Mouse (Mus musculus) gastrocnemius, adult 2 months (tissue): ENCODE data around the gene Fam213a. TPM values are rescaled to one million over a fixed set of nuclear protein-coding genes. Genes with fewer than 3 reads are reported as not detected.

Source experiments
- DNase-seq: peaks from one replicate; pipeline ENCODE4 v3.0.0; 2022
- H3K27ac ChIP-seq: fragments of 200-600 bp; 2 replicates; pipeline ENCODE4 v1.8.1; 2022; ENCODE audit warnings: mild to moderate bottlenecking
- H3K4me3 ChIP-seq: fragments of 200-600 bp; 2 replicates; pipeline ENCODE4 v1.8.1; 2022; ENCODE audit warnings: mild to moderate bottlenecking, moderate library complexity
- CTCF ChIP-seq: fragments of 200-600 bp; IDR thresholded peaks from 2 replicates; pipeline ENCODE4 v1.8.1; 2022; ENCODE audit warnings: antibody characterized with exemption, mild to moderate bottlenecking, moderate library complexity
- intact Hi-C: fragments of 180-260 bp; cut with DNase I; formaldehyde crosslinking; loops from one replicate; pipeline ENCODE4 v1.15.1; 2025
- total RNA-seq, 2 experiments: library from RNA; stranded (reverse); gene quantifications; 2 replicates each; pipeline ENCODE4 v1.2.3; 2021

Fam213a gene
- total RNA-seq, 2 experiments from 2014 or later, result 21.9 to 28.6 TPM

- no peak overlapping the region for H3K27ac ChIP-seq
- H3K4me3 ChIP-seq, result no peak overlapping the region
- TF ChIP-seq CTCF, result no peak
- no peak for DNase-seq
- intact Hi-C loops, result no loop called here
These were observed 12.8 kb downstream of the Fam213a start for GRCm38 (mm10) chr14:41000801-41001200.

DNA sequence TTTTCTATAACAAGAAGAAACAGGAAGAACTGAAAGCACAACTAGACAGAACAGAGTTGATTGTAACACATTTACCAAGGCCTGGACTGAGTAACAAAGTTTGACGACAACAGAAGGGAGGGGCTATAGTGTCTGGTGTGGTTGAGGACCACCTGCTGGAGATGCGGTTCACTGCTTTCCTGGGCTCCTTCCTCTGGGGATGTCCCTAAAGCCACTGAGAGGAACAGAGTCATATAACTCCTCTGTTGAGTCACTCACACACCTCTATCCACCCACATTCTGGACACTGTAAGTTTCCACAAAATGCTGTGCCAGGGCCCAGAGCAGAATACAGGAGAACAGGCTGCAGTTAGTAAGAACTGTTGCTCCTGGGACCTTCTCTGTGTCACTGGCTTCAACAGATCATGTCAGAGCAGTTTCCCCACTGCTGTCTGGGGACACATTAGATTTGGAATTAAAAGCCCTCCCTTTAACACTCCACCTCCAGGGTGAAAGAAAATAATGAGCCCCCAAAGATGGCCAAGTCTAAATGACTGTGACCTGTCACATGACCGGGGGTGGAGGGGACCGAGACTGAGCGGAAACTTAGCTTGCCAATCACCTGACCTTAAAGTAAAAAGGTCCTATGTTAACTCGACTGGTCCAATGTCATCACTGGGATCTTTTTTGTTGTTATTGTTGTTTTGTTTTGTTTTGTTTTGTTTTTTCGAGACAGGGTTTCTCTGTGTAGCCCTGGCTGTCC, 13.5 kb downstream of the Fam213a start:
- no peak overlapping the region for H3K4me3 ChIP-seq
- no peak for TF ChIP-seq CTCF
- no peak for DNase-seq
- H3K27ac ChIP-seq, result no peak overlapping the region
- intact Hi-C loops, result no loop called here

- Histone ChIP-seq H3K4me3 (no peak overlapping the region), H3K27ac (no peak overlapping the region)
- no peak for DNase-seq
- intact Hi-C loops, result no loop called here
- TF ChIP-seq CTCF, result no peak
These were observed 17.4 kb downstream of the Fam213a start for GRCm38 (mm10) chr14:40996171-40996570.

- no peak for DNase-seq
- no peak overlapping the region for H3K27ac ChIP-seq
- no peak for TF ChIP-seq CTCF
- intact Hi-C loops, result no loop called here
- no peak overlapping the region for H3K4me3 ChIP-seq
These were observed 21.1 kb downstream of the Fam213a start for GRCm38 (mm10) chr14:40992464-40992863.

GRCm38 (mm10) chr14:40988780-40989179, 24.8 kb downstream of the Fam213a start:
- intact Hi-C loops, result no loop called here
- Histone ChIP-seq H3K27ac (no peak overlapping the region), H3K4me3 (no peak overlapping the region)
- no peak for DNase-seq
- TF ChIP-seq CTCF, result no peak

DNA sequence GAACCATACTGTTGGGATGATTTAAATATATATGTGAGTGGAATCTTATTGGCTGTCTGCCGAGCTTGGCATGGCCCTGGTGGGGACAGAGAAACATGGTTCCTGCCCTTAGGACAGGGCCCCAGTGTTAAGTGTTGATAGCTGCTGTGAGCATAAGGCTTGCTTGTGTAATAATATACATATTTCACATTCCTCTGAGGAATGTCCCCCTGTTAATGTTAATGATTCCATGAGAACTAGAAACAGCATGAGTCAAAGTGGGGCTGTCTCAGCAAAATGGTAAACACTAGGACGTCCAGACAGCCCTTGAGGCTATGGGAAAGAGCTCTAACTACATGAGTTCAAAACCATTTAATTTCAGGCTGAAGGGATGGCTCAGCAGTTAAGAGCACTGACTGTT, 26.4 kb downstream of the Fam213a start:
- intact Hi-C loops, result no loop called here
- no peak overlapping the region for H3K27ac ChIP-seq
- no peak for TF ChIP-seq CTCF
- no peak for DNase-seq
- no peak overlapping the region for H3K4me3 ChIP-seq

DNA sequence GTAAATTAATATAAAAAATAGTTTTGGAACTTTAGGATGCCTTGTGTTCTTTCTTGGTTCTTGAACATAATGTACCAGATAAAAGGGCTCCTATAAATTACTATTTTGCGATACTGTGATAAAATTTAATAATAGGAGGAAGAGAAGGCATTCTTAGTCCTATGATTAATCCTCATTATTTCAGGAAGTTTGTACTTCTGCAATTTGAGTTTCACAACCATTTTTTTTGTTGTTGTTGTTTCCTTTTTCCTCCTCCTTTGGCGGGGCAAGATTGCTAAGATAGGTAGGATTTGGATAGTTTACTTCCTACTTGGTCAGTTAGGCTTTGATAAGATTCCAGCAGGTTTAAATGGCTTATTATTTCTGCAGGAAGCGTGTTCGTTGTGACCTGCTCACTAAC, 28.0 kb downstream of the Fam213a start:
- no peak for TF ChIP-seq CTCF
- Histone ChIP-seq H3K4me3 (no peak overlapping the region), H3K27ac (no peak overlapping the region)
- intact Hi-C loops, result no loop called here
- no peak for DNase-seq

DNA sequence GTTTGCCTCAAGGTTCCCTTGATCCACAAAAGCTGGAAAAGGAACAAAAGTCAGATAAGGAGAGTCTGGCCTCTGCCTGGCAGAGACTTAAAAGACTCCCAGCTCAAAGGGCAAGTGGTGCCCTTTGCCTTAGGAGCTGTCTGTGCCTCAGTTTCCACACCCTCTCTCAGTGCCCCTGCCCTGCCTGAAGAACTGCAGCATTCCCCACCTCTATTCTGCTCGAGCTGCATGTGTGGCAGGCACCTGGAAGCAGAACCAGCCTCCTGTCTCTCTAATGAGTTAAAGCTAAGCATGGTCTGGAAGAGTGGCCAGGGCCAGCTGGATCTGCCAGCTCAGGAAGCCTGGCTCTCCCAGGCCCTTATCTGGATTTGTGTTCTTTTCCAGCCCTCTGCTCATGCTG, 33.9 kb downstream of the Fam213a start:
- intact Hi-C loops, result loop anchor here (1.0 kb wide), 1 partner anchor 54 kb away; no protein-coding TSS in a partner anchor
- no peak overlapping the region for H3K4me3 ChIP-seq
- H3K27ac ChIP-seq, result no peak overlapping the region
- no peak for TF ChIP-seq CTCF
- DNase-seq, result no peak

GRCm38 (mm10) chr14:40979002-40979401, 34.6 kb downstream of the Fam213a start:
- intact Hi-C loops, result loop anchor here (1.0 kb wide), 1 partner anchor 54 kb away; no protein-coding TSS in a partner anchor
- H3K4me3 ChIP-seq, result no peak overlapping the region
- TF ChIP-seq CTCF, result peak; percentile 77
- peak; percentile 56 for DNase-seq
- H3K27ac ChIP-seq, result no peak overlapping the region

DNA sequence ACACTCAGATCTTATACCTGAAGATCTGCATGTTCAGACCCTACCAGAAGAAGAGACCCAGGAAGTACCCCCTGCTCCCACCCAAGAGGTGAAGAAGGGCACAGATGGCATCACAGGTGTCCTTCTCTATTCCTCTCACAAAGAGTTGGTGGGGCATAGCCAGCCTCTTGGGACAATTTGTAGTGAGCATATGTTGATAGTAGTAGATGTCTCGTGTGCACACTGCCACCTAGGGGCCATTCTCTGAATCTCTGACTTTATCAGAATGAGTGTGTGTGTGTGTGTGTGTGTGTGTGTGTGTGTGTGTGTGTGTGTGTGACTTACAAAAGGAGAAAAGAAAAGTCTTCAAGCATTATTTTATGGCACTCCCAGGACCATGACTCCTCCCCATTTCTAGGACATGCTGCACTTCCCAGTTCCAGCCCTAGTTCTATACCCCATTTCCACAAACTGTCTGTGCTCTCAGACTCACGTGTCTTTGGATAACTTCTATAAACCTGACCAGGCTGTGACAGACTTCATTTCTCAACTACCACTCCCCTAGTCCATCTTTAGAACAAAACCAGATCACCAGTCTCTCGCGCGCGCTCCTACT, 38.4 kb downstream of the Fam213a start:
- no peak overlapping the region for H3K4me3 ChIP-seq
- peak; percentile 67 for TF ChIP-seq CTCF
- no peak overlapping the region for H3K27ac ChIP-seq
- DNase-seq, result peak; percentile 69
- intact Hi-C loops, result loop anchor here (1.0 kb wide), 1 partner anchor 58 kb away; no protein-coding TSS in a partner anchor

DNA sequence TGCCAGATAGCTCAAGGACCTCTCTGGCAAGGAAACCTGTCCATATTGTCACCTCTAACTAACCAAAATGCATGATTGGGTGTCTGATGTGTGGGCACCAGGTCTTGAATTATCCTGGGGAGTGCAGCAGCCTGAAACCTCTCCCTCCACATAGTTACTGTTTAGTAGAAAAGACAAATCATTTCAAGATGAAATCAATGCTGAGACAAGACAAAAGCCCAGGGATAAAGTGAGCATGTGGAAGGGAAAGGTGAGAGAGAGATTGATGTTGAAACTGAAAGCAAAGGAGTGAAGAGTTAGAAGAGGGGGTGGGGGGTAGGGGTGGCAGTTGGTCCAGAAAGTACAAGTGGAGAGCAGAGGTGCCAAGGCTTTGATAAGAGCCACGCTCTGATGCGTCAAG, 45.5 kb downstream of the Fam213a start:
- intact Hi-C loops, result no loop called here
- Histone ChIP-seq H3K4me3 (peak overlapping the region; percentile 99), H3K27ac (peak overlapping the region; percentile 93)
- no peak for DNase-seq
- TF ChIP-seq CTCF, result no peak

GRCm38 (mm10) chr14:40967598-40967900, 46.0 kb downstream of the Fam213a start:
- intact Hi-C loops, result no loop called here
- Histone ChIP-seq H3K4me3 (peak overlapping the region; percentile 99), H3K27ac (peak overlapping the region; percentile 93)
- DNase-seq, result no peak
- no peak for TF ChIP-seq CTCF

DNA sequence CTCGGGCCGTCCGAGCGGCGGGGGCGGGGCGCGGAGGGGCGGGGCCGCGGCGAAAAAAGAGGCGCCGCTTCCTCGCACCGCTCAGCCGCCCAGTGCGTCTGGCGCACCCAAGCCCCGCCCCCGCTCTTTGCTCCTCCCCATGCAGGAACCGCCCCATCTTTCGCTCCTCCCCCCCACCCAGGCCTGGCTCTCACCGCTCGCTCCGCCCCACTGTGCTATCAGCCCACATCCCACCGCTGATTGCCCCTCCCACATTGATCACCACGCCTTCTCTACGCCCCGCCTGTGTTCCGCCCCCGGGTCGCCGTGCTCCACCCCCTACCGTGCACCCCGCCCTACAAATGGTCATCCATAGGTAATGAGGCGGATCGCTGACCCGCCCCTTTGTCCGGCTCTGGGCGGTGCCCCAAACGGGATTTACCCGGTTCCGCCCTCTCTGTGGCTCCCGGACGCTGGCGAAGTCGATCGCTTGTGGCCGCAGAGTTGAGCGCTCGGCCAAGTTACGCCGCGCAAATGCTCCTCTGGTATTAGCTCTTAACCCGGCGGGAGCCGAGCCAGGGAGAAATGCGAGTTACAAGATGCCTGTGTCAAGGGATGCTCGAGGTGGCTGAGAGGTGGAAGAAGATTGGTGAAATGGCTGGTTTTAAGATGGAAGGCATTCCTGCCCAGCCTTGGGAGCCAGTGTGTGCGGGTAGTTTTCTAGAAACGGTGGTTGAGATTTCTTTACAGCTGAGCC, 46.6 kb downstream of the Fam213a start:
- intact Hi-C loops, result no loop called here
- no peak for TF ChIP-seq CTCF
- peak overlapping the region; percentile 99 for H3K4me3 ChIP-seq
- peak overlapping the region; percentile 98 for H3K27ac ChIP-seq
- peak; percentile 98 for DNase-seq
